Mouse (Mus musculus): ENCODE measurements around the gene Tufm. TPM values are rescaled to one million over a fixed set of nuclear protein-coding genes. Genes with fewer than 3 reads are reported as not detected.
A peak's percentile ranks its signal among the peaks of the same experiment; 100 is the strongest.

Tufm gene
- polyA plus RNA-seq, 1 experiment from 2014 or later = 244 TPM

- Histone ChIP-seq H3K9me3 (ENCODE audit: control insufficient read depth, low read length) (no peaks in the 10 kb centered on the region), H3K27me3 (replicated peaks; ENCODE audit: control insufficient read depth, insufficient read depth, low read length) (no peaks in the 10 kb centered on the region), H3K9ac (ENCODE audit: low read depth, low read length) (no peak overlapping the region), H3K27ac (ENCODE audit: low read length) (no peak overlapping the region), H3K4me3 (ENCODE audit: low read length) (no peak overlapping the region), H3K36me3 (ENCODE audit: control insufficient read depth, insufficient read depth, low read length) (peaks cover 27% of the 10 kb centered on the region), H3K4me1 (ENCODE audit: control insufficient read depth, insufficient read depth, low read length) (peaks cover 10% of the 10 kb centered on the region), H3K4me2 (ENCODE audit: low read depth, low read length) (no peak overlapping the region)
- 93% methylated on average over 5 of the region's 5 CpGs for WGBS
- ATAC-seq = no peak
These were observed 15.8 kb upstream of the Tufm start for GRCm38 (mm10) chr7:126471361-126471760.

GRCm38 (mm10) chr7:126471853-126472252 lies 15.3 kb upstream of the Tufm start:
- no peaks in the 10 kb centered on the region for H3K9me3 ChIP-seq (ENCODE audit: control insufficient read depth, low read length)
- H3K36me3 ChIP-seq (ENCODE audit: control insufficient read depth, insufficient read depth, low read length) = peaks cover 27% of the 10 kb centered on the region
- WGBS = 90% methylated on average over 4 of the region's 4 CpGs
- no peak overlapping the region for H3K9ac ChIP-seq (ENCODE audit: low read depth, low read length)
- H3K27ac ChIP-seq (ENCODE audit: low read length) = no peak overlapping the region
- no peak overlapping the region for H3K4me2 ChIP-seq (ENCODE audit: low read depth, low read length)
- no peak for ATAC-seq
- H3K4me3 ChIP-seq (ENCODE audit: low read length) = no peak overlapping the region
- H3K4me1 ChIP-seq (ENCODE audit: control insufficient read depth, insufficient read depth, low read length) = peaks cover 10% of the 10 kb centered on the region
- no peaks in the 10 kb centered on the region for H3K27me3 ChIP-seq (replicated peaks; ENCODE audit: control insufficient read depth, insufficient read depth, low read length)

GRCm38 (mm10) chr7:126472306-126472705 lies 14.9 kb upstream of the Tufm start:
- H3K9ac ChIP-seq (ENCODE audit: low read depth, low read length) = no peak overlapping the region
- WGBS = 87% methylated on average over 13 of the region's 13 CpGs
- H3K4me2 ChIP-seq (ENCODE audit: low read depth, low read length) = no peak overlapping the region
- no peak overlapping the region for H3K4me3 ChIP-seq (ENCODE audit: low read length)
- H3K9me3 ChIP-seq (ENCODE audit: control insufficient read depth, low read length) = no peaks in the 10 kb centered on the region
- H3K27me3 ChIP-seq (replicated peaks; ENCODE audit: control insufficient read depth, insufficient read depth, low read length) = no peaks in the 10 kb centered on the region
- ATAC-seq = no peak
- peaks cover 25% of the 10 kb centered on the region for H3K36me3 ChIP-seq (ENCODE audit: control insufficient read depth, insufficient read depth, low read length)
- no peak overlapping the region for H3K27ac ChIP-seq (ENCODE audit: low read length)
- H3K4me1 ChIP-seq (ENCODE audit: control insufficient read depth, insufficient read depth, low read length) = peaks cover 10% of the 10 kb centered on the region

- Histone ChIP-seq H3K36me3 (ENCODE audit: control insufficient read depth, insufficient read depth, low read length) (peaks cover 21% of the 10 kb centered on the region), H3K9ac (ENCODE audit: low read depth, low read length) (no peak overlapping the region), H3K9me3 (ENCODE audit: control insufficient read depth, low read length) (no peaks in the 10 kb centered on the region), H3K4me3 (ENCODE audit: low read length) (no peak overlapping the region), H3K4me1 (ENCODE audit: control insufficient read depth, insufficient read depth, low read length) (peaks cover 10% of the 10 kb centered on the region), H3K4me2 (ENCODE audit: low read depth, low read length) (no peak overlapping the region), H3K27me3 (replicated peaks; ENCODE audit: control insufficient read depth, insufficient read depth, low read length) (no peaks in the 10 kb centered on the region), H3K27ac (ENCODE audit: low read length) (no peak overlapping the region)
- no peak for ATAC-seq
- 90% methylated on average over 16 of the region's 16 CpGs for WGBS
These were observed 14.4 kb upstream of the Tufm start for GRCm38 (mm10) chr7:126472713-126473112.

- peak overlapping the region; percentile 90 for H3K4me3 ChIP-seq (ENCODE audit: low read length)
- WGBS = 85% methylated on average over 9 of the region's 9 CpGs
- peaks cover 17% of the 10 kb centered on the region; the same call in 1 of the 2 replicates for H3K36me3 ChIP-seq (ENCODE audit: control insufficient read depth, insufficient read depth, low read length)
- no peak overlapping the region for H3K27ac ChIP-seq (ENCODE audit: low read length)
- H3K4me1 ChIP-seq (ENCODE audit: control insufficient read depth, insufficient read depth, low read length) = peaks cover 10% of the 10 kb centered on the region
- H3K27me3 ChIP-seq (replicated peaks; ENCODE audit: control insufficient read depth, insufficient read depth, low read length) = no peaks in the 10 kb centered on the region
- H3K9me3 ChIP-seq (ENCODE audit: control insufficient read depth, low read length) = no peaks in the 10 kb centered on the region
- H3K9ac ChIP-seq (ENCODE audit: low read depth, low read length) = peak overlapping the region; percentile 91
- ATAC-seq = no peak
- peak overlapping the region; percentile 90 for H3K4me2 ChIP-seq (ENCODE audit: low read depth, low read length)
These were observed 13.6 kb upstream of the Tufm start for GRCm38 (mm10) chr7:126473470-126474086.

- peak; percentile 54 for ATAC-seq
- Histone ChIP-seq H3K27me3 (replicated peaks; ENCODE audit: control insufficient read depth, insufficient read depth, low read length) (no peaks in the 10 kb centered on the region), H3K4me1 (ENCODE audit: control insufficient read depth, insufficient read depth, low read length) (peaks cover 10% of the 10 kb centered on the region), H3K9me3 (ENCODE audit: control insufficient read depth, low read length) (no peaks in the 10 kb centered on the region), H3K9ac (ENCODE audit: low read depth, low read length) (peak overlapping the region; percentile 91), H3K4me3 (ENCODE audit: low read length) (peak overlapping the region; percentile 90), H3K36me3 (ENCODE audit: control insufficient read depth, insufficient read depth, low read length) (0 out of 2 replicates have a peak, but pooled peaks cover 12% of the 10 kb centered on the region), H3K27ac (ENCODE audit: low read length) (peak overlapping the region; percentile 97), H3K4me2 (ENCODE audit: low read depth, low read length) (peak overlapping the region; percentile 90)
- WGBS = under 1% methylated on average over 26 of the region's 27 CpGs
These were observed 12.6 kb upstream of the Tufm start for GRCm38 (mm10) chr7:126474486-126474955.

- WGBS = under 1% methylated on average over 53 of the region's 53 CpGs
- Histone ChIP-seq H3K27me3 (replicated peaks; ENCODE audit: control insufficient read depth, insufficient read depth, low read length) (no peaks in the 10 kb centered on the region), H3K9me3 (ENCODE audit: control insufficient read depth, low read length) (no peaks in the 10 kb centered on the region), H3K4me1 (ENCODE audit: control insufficient read depth, insufficient read depth, low read length) (peaks cover 10% of the 10 kb centered on the region), H3K27ac (ENCODE audit: low read length) (peak within 1 kb of the TSS; percentile 97), H3K4me3 (ENCODE audit: low read length) (peak within 1 kb of the TSS; percentile 90), H3K36me3 (ENCODE audit: control insufficient read depth, insufficient read depth, low read length) (0 out of 2 replicates have a peak, but pooled peaks cover 9% of the 10 kb centered on the region), H3K9ac (ENCODE audit: low read depth, low read length) (peak within 1 kb of the TSS; percentile 91), H3K4me2 (ENCODE audit: low read depth, low read length) (peak within 1 kb of the TSS; percentile 90)
- ATAC-seq = peak; percentile 94
These were observed 12.1 kb upstream of the Tufm start, which contains the start of gene Sh2b1 for GRCm38 (mm10) chr7:126474993-126475581. TSS of gene Sh2b1 (minus strand) at chr7:126475424.

GRCm38 (mm10) chr7:126481699-126482098 lies 5.5 kb upstream of the Tufm start:
- Histone ChIP-seq H3K36me3 (ENCODE audit: control insufficient read depth, insufficient read depth, low read length) (no peaks in the 10 kb centered on the region), H3K4me2 (ENCODE audit: low read depth, low read length) (no peak overlapping the region), H3K4me1 (ENCODE audit: control insufficient read depth, insufficient read depth, low read length) (peaks cover 4% of the 10 kb centered on the region; the same call in 1 of the 2 replicates), H3K27ac (ENCODE audit: low read length) (no peak overlapping the region), H3K9ac (ENCODE audit: low read depth, low read length) (no peak overlapping the region), H3K27me3 (replicated peaks; ENCODE audit: control insufficient read depth, insufficient read depth, low read length) (no peaks in the 10 kb centered on the region), H3K4me3 (ENCODE audit: low read length) (no peak overlapping the region), H3K9me3 (ENCODE audit: control insufficient read depth, low read length) (peaks cover 5% of the 10 kb centered on the region; the same call in 1 of the 2 replicates)
- 21% methylated on average over 5 of the region's 5 CpGs for WGBS
- no peak for ATAC-seq

GRCm38 (mm10) chr7:126482392-126482871 lies 4.7 kb upstream of the Tufm start:
- H3K4me2 ChIP-seq (ENCODE audit: low read depth, low read length) = peak overlapping the region; percentile 70
- ATAC-seq = peak; percentile 92
- peak overlapping the region; percentile 68 for H3K9ac ChIP-seq (ENCODE audit: low read depth, low read length)
- no peaks in the 10 kb centered on the region for H3K27me3 ChIP-seq (replicated peaks; ENCODE audit: control insufficient read depth, insufficient read depth, low read length)
- 2% methylated on average over 23 of the region's 23 CpGs for WGBS
- peaks cover 5% of the 10 kb centered on the region; the same call in 1 of the 2 replicates for H3K9me3 ChIP-seq (ENCODE audit: control insufficient read depth, low read length)
- peaks cover 4% of the 10 kb centered on the region; the same call in 1 of the 2 replicates for H3K4me1 ChIP-seq (ENCODE audit: control insufficient read depth, insufficient read depth, low read length)
- H3K36me3 ChIP-seq (ENCODE audit: control insufficient read depth, insufficient read depth, low read length) = no peaks in the 10 kb centered on the region
- H3K4me3 ChIP-seq (ENCODE audit: low read length) = peak overlapping the region; percentile 48
- peak overlapping the region; percentile 89 for H3K27ac ChIP-seq (ENCODE audit: low read length)
